Mouse (Mus musculus) MEL-GATA-1-ER (cell line): ENCODE results near the gene Arhgef19.
A peak's percentile ranks its signal among the peaks of the same experiment; 100 is the strongest.

ENCODE experiments used
- DNase-seq: peaks from one replicate; pipeline ENCODE4 v3.0.0-alpha.2; 2012; ENCODE audit warnings: low read depth; ENCODE audit errors: extremely low read depth

The Arhgef19 gene

GRCm38 (mm10) chr4:141236856-141237255 lies 2.4 kb upstream of the Arhgef19 start:
- DNase-seq, result no peak

GRCm38 (mm10) chr4:141238492-141239387 lies 559 bp upstream of the Arhgef19 start:
- no peak for DNase-seq

- DNase-seq, result peak; percentile 69
Measured at GRCm38 (mm10) chr4:141240617-141241016, 1.3 kb downstream of the Arhgef19 start.

GRCm38 (mm10) chr4:141241861-141242260 lies 2.6 kb downstream of the Arhgef19 start:
- DNase-seq, result no peak

GRCm38 (mm10) chr4:141242651-141243241 lies 3.4 kb downstream of the Arhgef19 start:
- no peak for DNase-seq

- DNase-seq, result no peak
Measured at GRCm38 (mm10) chr4:141243636-141244035, 4.3 kb downstream of the Arhgef19 start.

GRCm38 (mm10) chr4:141244401-141244800 lies 5.1 kb downstream of the Arhgef19 start:
- DNase-seq, result no peak

GRCm38 (mm10) chr4:141244931-141245425 lies 5.7 kb downstream of the Arhgef19 start:
- no peak for DNase-seq

GRCm38 (mm10) chr4:141246089-141246997 lies 7.0 kb downstream of the Arhgef19 start:
- DNase-seq, result no peak

- DNase-seq, result no peak
Measured at GRCm38 (mm10) chr4:141246998-141247350, 7.7 kb downstream of the Arhgef19 start.

GRCm38 (mm10) chr4:141247776-141248613 lies 8.7 kb downstream of the Arhgef19 start:
- DNase-seq, result no peak

GRCm38 (mm10) chr4:141248614-141248978 lies 9.3 kb downstream of the Arhgef19 start:
- DNase-seq, result no peak

GRCm38 (mm10) chr4:141249383-141249782 lies 10.1 kb downstream of the Arhgef19 start:
- DNase-seq, result no peak

- DNase-seq, result no peak
Measured at GRCm38 (mm10) chr4:141251071-141251470, 11.8 kb downstream of the Arhgef19 start.

GRCm38 (mm10) chr4:141252641-141253040 lies 13.3 kb downstream of the Arhgef19 start:
- no peak for DNase-seq

GRCm38 (mm10) chr4:141254234-141254633 lies 14.9 kb downstream of the Arhgef19 start:
- no peak for DNase-seq

GRCm38 (mm10) chr4:141257440-141257839 lies 18.1 kb downstream of the Arhgef19 start:
- peak; percentile 11 for DNase-seq

- no peak for DNase-seq
Measured at GRCm38 (mm10) chr4:141259413-141259812, 20.1 kb downstream of the Arhgef19 start.

- DNase-seq, result no peak
Measured at GRCm38 (mm10) chr4:141260007-141260723, 20.9 kb downstream of the Arhgef19 start.
